Mouse (Mus musculus): ENCODE measurements around the gene Ggta1. TPM values are rescaled to one million over a fixed set of nuclear protein-coding genes. Genes with fewer than 3 reads are reported as not detected.

Ggta1 gene
- polyA plus RNA-seq, 1 experiment: 6.1 TPM

GRCm38 (mm10) chr2:35427559-35427958, 35.5 kb downstream of the Ggta1 start:
- Histone ChIP-seq H3K4me3 (ENCODE audit: insufficient read depth, low read depth, low read length) (no peak overlapping the region), H3K27me3 (replicated peaks; ENCODE audit: control insufficient read depth, insufficient read depth, low read length) (no peaks in the 10 kb centered on the region), H3K27ac (ENCODE audit: insufficient read depth, low read depth, low read length) (no peak overlapping the region), H3K36me3 (ENCODE audit: control insufficient read depth, insufficient read depth, low read length) (no peaks in the 10 kb centered on the region), H3K4me1 (ENCODE audit: control insufficient read depth, insufficient read depth, low read length) (no peaks in the 10 kb centered on the region)
- TF ChIP-seq POLR2A (IDR thresholded peaks at IDR 0.05; ENCODE audit: low read depth, low read length): no peak
- no peak for TF ChIP-seq CTCF (conservative IDR thresholded peaks at IDR 0.05; ENCODE audit: insufficient read depth, insufficient read length, low read depth, low read length)
- 33% methylated on average over 2 of the region's 2 CpGs for WGBS
- DNase-seq: no peak

GRCm38 (mm10) chr2:35423711-35424339, 39.2 kb downstream of the Ggta1 start:
- TF ChIP-seq CTCF (conservative IDR thresholded peaks at IDR 0.05; ENCODE audit: insufficient read depth, insufficient read length, low read depth, low read length): no peak
- TF ChIP-seq POLR2A (IDR thresholded peaks at IDR 0.05; ENCODE audit: low read depth, low read length): no peak
- 100% methylated on average over 1 of the region's 1 CpGs for WGBS
- Histone ChIP-seq H3K27me3 (replicated peaks; ENCODE audit: control insufficient read depth, insufficient read depth, low read length) (no peaks in the 10 kb centered on the region), H3K36me3 (ENCODE audit: control insufficient read depth, insufficient read depth, low read length) (no peaks in the 10 kb centered on the region), H3K4me1 (ENCODE audit: control insufficient read depth, insufficient read depth, low read length) (no peaks in the 10 kb centered on the region), H3K4me3 (ENCODE audit: insufficient read depth, low read depth, low read length) (no peak overlapping the region), H3K27ac (ENCODE audit: insufficient read depth, low read depth, low read length) (no peak overlapping the region)
- DNase-seq: no peak

DNA sequence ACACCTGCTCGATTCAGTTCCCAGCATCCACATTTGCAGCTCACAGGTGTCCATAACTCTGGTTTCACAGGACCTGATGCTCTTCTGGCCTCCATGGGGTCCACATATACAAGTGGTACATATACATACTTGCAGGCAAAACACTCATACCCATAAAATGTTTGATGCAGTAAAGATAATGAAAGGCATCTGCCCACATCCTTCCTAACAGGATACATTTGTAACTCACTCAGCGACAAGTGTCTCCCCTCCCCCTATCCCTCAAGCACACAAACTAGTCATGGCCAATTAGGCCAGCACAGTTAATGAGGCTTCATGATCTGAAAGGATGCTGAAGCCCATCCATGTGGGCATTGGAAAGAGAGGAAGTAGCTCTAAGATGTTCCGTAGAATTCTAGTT, 40.6 kb downstream of the Ggta1 start:
- no peaks in the 10 kb centered on the region for H3K36me3 ChIP-seq (ENCODE audit: control insufficient read depth, insufficient read depth, low read length)
- no peak for DNase-seq
- no peaks in the 10 kb centered on the region for H3K27me3 ChIP-seq (replicated peaks; ENCODE audit: control insufficient read depth, insufficient read depth, low read length)
- no peak for TF ChIP-seq CTCF (conservative IDR thresholded peaks at IDR 0.05; ENCODE audit: insufficient read depth, insufficient read length, low read depth, low read length)
- no peak for TF ChIP-seq POLR2A (IDR thresholded peaks at IDR 0.05; ENCODE audit: low read depth, low read length)
- no peak overlapping the region for H3K4me3 ChIP-seq (ENCODE audit: insufficient read depth, low read depth, low read length)
- 68% methylated on average over 3 of the region's 3 CpGs for WGBS
- no peaks in the 10 kb centered on the region for H3K4me1 ChIP-seq (ENCODE audit: control insufficient read depth, insufficient read depth, low read length)
- H3K27ac ChIP-seq (ENCODE audit: insufficient read depth, low read depth, low read length): no peak overlapping the region

- TF ChIP-seq POLR2A (IDR thresholded peaks at IDR 0.05; ENCODE audit: low read depth, low read length) (no peak), CTCF (conservative IDR thresholded peaks at IDR 0.05; ENCODE audit: insufficient read depth, insufficient read length, low read depth, low read length) (no peak)
- no peak overlapping the region for H3K4me3 ChIP-seq (ENCODE audit: insufficient read depth, low read depth, low read length)
- DNase-seq: no peak
- no peaks in the 10 kb centered on the region for H3K4me1 ChIP-seq (ENCODE audit: control insufficient read depth, insufficient read depth, low read length)
- no peak overlapping the region for H3K27ac ChIP-seq (ENCODE audit: insufficient read depth, low read depth, low read length)
- 80% methylated on average over 1 of the region's 1 CpGs for WGBS
- H3K27me3 ChIP-seq (replicated peaks; ENCODE audit: control insufficient read depth, insufficient read depth, low read length): no peaks in the 10 kb centered on the region
- no peaks in the 10 kb centered on the region for H3K36me3 ChIP-seq (ENCODE audit: control insufficient read depth, insufficient read depth, low read length)
Measured at GRCm38 (mm10) chr2:35420681-35421080, 42.4 kb downstream of the Ggta1 start.

DNA sequence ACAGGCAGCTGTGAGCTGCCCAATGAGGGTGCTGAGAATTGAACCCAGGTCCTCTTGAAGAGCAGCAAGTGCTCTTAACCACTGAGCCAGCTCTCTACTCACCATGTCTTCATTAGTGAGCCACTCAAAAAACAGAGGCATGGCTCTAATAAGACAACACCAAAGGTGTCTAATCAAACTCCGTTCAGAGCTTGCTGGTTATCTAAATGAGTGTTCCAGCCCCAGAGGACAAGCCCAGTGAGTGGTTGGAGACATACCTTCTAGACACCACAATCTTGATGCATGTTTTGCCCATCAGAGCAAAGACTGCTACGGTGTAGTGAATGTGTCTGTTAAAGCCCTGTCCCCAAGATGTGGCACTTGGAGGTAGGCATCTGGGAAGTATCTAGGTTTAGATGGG, 43.4 kb downstream of the Ggta1 start:
- H3K27me3 ChIP-seq (replicated peaks; ENCODE audit: control insufficient read depth, insufficient read depth, low read length): no peaks in the 10 kb centered on the region
- WGBS: 96% methylated on average over 2 of the region's 2 CpGs
- H3K27ac ChIP-seq (ENCODE audit: insufficient read depth, low read depth, low read length): no peak overlapping the region
- TF ChIP-seq POLR2A (IDR thresholded peaks at IDR 0.05; ENCODE audit: low read depth, low read length): no peak
- no peak for TF ChIP-seq CTCF (conservative IDR thresholded peaks at IDR 0.05; ENCODE audit: insufficient read depth, insufficient read length, low read depth, low read length)
- no peaks in the 10 kb centered on the region for H3K4me1 ChIP-seq (ENCODE audit: control insufficient read depth, insufficient read depth, low read length)
- H3K4me3 ChIP-seq (ENCODE audit: insufficient read depth, low read depth, low read length): no peak overlapping the region
- H3K36me3 ChIP-seq (ENCODE audit: control insufficient read depth, insufficient read depth, low read length): no peaks in the 10 kb centered on the region
- DNase-seq: no peak

DNA sequence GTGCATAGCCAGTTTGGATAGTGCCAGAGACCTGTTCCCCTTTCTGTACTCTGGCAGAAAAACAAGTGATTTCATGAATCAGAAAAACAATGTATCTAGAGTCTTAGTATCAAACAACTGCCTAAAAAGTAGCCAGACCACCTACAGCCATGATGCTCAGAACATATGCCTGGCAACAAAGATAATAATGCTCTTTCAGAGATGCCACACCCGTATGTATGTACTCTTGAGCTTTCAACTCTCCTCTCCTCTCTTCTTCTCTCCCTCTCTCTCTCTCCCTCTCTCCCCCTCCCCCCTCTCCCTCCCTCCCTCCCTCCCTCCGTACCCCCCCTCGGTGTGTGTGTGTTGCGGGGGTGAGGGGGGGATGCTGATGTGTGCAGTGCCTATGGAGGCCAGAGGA, 43.8 kb downstream of the Ggta1 start:
- no peaks in the 10 kb centered on the region for H3K36me3 ChIP-seq (ENCODE audit: control insufficient read depth, insufficient read depth, low read length)
- TF ChIP-seq POLR2A (IDR thresholded peaks at IDR 0.05; ENCODE audit: low read depth, low read length) (no peak), CTCF (conservative IDR thresholded peaks at IDR 0.05; ENCODE audit: insufficient read depth, insufficient read length, low read depth, low read length) (no peak)
- DNase-seq: no peak
- H3K4me3 ChIP-seq (ENCODE audit: insufficient read depth, low read depth, low read length): no peak overlapping the region
- H3K27ac ChIP-seq (ENCODE audit: insufficient read depth, low read depth, low read length): no peak overlapping the region
- 84% methylated on average over 4 of the region's 4 CpGs for whole genome bisulfite sequencing
- no peaks in the 10 kb centered on the region for H3K4me1 ChIP-seq (ENCODE audit: control insufficient read depth, insufficient read depth, low read length)
- H3K27me3 ChIP-seq (replicated peaks; ENCODE audit: control insufficient read depth, insufficient read depth, low read length): no peaks in the 10 kb centered on the region

GRCm38 (mm10) chr2:35417231-35417630, 45.8 kb downstream of the Ggta1 start:
- H3K27me3 ChIP-seq (replicated peaks; ENCODE audit: control insufficient read depth, insufficient read depth, low read length): no peaks in the 10 kb centered on the region
- H3K36me3 ChIP-seq (ENCODE audit: control insufficient read depth, insufficient read depth, low read length): no peaks in the 10 kb centered on the region
- H3K4me3 ChIP-seq (ENCODE audit: insufficient read depth, low read depth, low read length): no peak overlapping the region
- no peak overlapping the region for H3K27ac ChIP-seq (ENCODE audit: insufficient read depth, low read depth, low read length)
- no peaks in the 10 kb centered on the region for H3K4me1 ChIP-seq (ENCODE audit: control insufficient read depth, insufficient read depth, low read length)
- no peak for DNase-seq
- no peak for TF ChIP-seq CTCF (conservative IDR thresholded peaks at IDR 0.05; ENCODE audit: insufficient read depth, insufficient read length, low read depth, low read length)
- no peak for TF ChIP-seq POLR2A (IDR thresholded peaks at IDR 0.05; ENCODE audit: low read depth, low read length)
- WGBS: 85% methylated on average over 1 of the region's 1 CpGs
